ENCODE assay signal across 12 mouse cellular contexts in genomic region chr4:136638230-136638750, GRCm38 (mm10). TPM values are rescaled to one million over a fixed set of nuclear protein-coding genes. Genes with fewer than 3 reads are reported as not detected.
DNase-seq lines count a peak whose midpoint lies in the region; ATAC-seq lines count a peak whose summit lies in the region.
"Had no signal": no experiment of that assay in that cellular context is flagged by ENCODE, and none has a peak within 500 bp of the region (broad histone marks: within the 10 kb centered on the region; RNA-seq: fewer than 3 reads in every experiment).

No protein-coding gene starts in this region.

- ATAC-seq in intestine, embryonic 15.5 days: no peak
- no peak for ATAC-seq in intestine, embryonic 16.5 days
- no peak for ATAC-seq in embryonic facial prominence, embryonic 12.5 days (ENCODE audit: insufficient number of reproducible peaks, insufficient read depth, low FRiP score, low TSS enrichment)
- peak; percentile 19 for ATAC-seq in hindbrain, embryonic 16.5 days
- peak; percentile 38 for ATAC-seq in neural tube, embryonic 12.5 days (ENCODE audit: low FRiP score, low read depth)
- ATAC-seq: CD4-positive, CD25-positive, alpha-beta regulatory T cell, adult 4 months had no signal

- peaks cover 25% of the 10 kb centered on the region for H3K27me3 ChIP-seq in intestine, embryonic 15.5 days (replicated peaks)
- H3K27me3 ChIP-seq in intestine, embryonic 16.5 days (replicated peaks; ENCODE audit: control insufficient read depth, insufficient read depth, low read length): peaks cover 22% of the 10 kb centered on the region
- peaks cover 42% of the 10 kb centered on the region for H3K27me3 ChIP-seq in embryonic facial prominence, embryonic 12.5 days
- H3K27me3 ChIP-seq in hindbrain, embryonic 16.5 days (replicated peaks; ENCODE audit: control insufficient read depth, insufficient read depth, low read length): no peaks in the 10 kb centered on the region
- peaks cover 36% of the 10 kb centered on the region for H3K27me3 ChIP-seq in neural tube, embryonic 12.5 days (replicated peaks)

- peak overlapping the region; percentile 97 for H3K4me2 ChIP-seq in intestine, embryonic 15.5 days (replicated peaks)
- no peak overlapping the region for H3K4me2 ChIP-seq in intestine, embryonic 16.5 days (ENCODE audit: low read depth, low read length)
- H3K4me2 ChIP-seq in embryonic facial prominence, embryonic 12.5 days (replicated peaks): peak overlapping the region; percentile 93
- H3K4me2 ChIP-seq in hindbrain, embryonic 16.5 days (ENCODE audit: low read length): peak overlapping the region; percentile 69
- peak overlapping the region; percentile 89 for H3K4me2 ChIP-seq in neural tube, embryonic 12.5 days (replicated peaks)

- DNase-seq in B cell, adult 2 months: no peak
- DNase-seq in cerebellum, postnatal 4 days (ENCODE audit: low spot score in 2 of 2): no peak
- DNase-seq in testis, postnatal 10 days (ENCODE audit: low spot score): no peak
- DNase-seq: spleen, adult 18-20 months had no signal

- H3K9me3 ChIP-seq in intestine, embryonic 15.5 days: no peaks in the 10 kb centered on the region
- H3K9me3 ChIP-seq in intestine, embryonic 16.5 days (ENCODE audit: control insufficient read depth, low read length): no peaks in the 10 kb centered on the region
- no peaks in the 10 kb centered on the region for H3K9me3 ChIP-seq in embryonic facial prominence, embryonic 12.5 days
- no peaks in the 10 kb centered on the region for H3K9me3 ChIP-seq in hindbrain, embryonic 16.5 days (ENCODE audit: control insufficient read depth, low read length)
- no peaks in the 10 kb centered on the region for H3K9me3 ChIP-seq in neural tube, embryonic 12.5 days

- H3K4me1 ChIP-seq in intestine, embryonic 15.5 days (replicated peaks): peaks cover 17% of the 10 kb centered on the region; the same call in 1 of the 2 replicates
- H3K4me1 ChIP-seq in intestine, embryonic 16.5 days (ENCODE audit: control insufficient read depth, insufficient read depth, low read length): peaks cover 8% of the 10 kb centered on the region
- peaks cover 17% of the 10 kb centered on the region for H3K4me1 ChIP-seq in embryonic facial prominence, embryonic 12.5 days
- peaks cover 11% of the 10 kb centered on the region for H3K4me1 ChIP-seq in hindbrain, embryonic 16.5 days (ENCODE audit: control insufficient read depth, insufficient read depth, low read depth, low read length)
- H3K4me1 ChIP-seq in neural tube, embryonic 12.5 days: peaks cover 18% of the 10 kb centered on the region

- no peaks in the 10 kb centered on the region for H3K36me3 ChIP-seq in intestine, embryonic 15.5 days
- H3K36me3 ChIP-seq in intestine, embryonic 16.5 days (ENCODE audit: control insufficient read depth, insufficient read depth, low read length): no peaks in the 10 kb centered on the region
- H3K36me3 ChIP-seq in embryonic facial prominence, embryonic 12.5 days: no peaks in the 10 kb centered on the region
- no peaks in the 10 kb centered on the region for H3K36me3 ChIP-seq in hindbrain, embryonic 16.5 days (ENCODE audit: control insufficient read depth, insufficient read depth, low read length)
- H3K36me3 ChIP-seq in neural tube, embryonic 12.5 days: no peaks in the 10 kb centered on the region

- no peak overlapping the region for H3K27ac ChIP-seq in intestine, embryonic 15.5 days
- no peak overlapping the region for H3K27ac ChIP-seq in intestine, embryonic 16.5 days (ENCODE audit: low read length)
- no peak overlapping the region for H3K27ac ChIP-seq in embryonic facial prominence, embryonic 12.5 days
- no peak overlapping the region for H3K27ac ChIP-seq in hindbrain, embryonic 16.5 days (ENCODE audit: low read depth, low read length)
- no peak overlapping the region for H3K27ac ChIP-seq in neural tube, embryonic 12.5 days

- H3K4me3 ChIP-seq in intestine, embryonic 15.5 days (replicated peaks): 0 out of 2 replicates have a peak overlapping the region, but pooled peaks have one; percentile 54
- H3K4me3 ChIP-seq in intestine, embryonic 16.5 days (ENCODE audit: low read length): no peak overlapping the region
- H3K4me3 ChIP-seq in embryonic facial prominence, embryonic 12.5 days: peak overlapping the region; percentile 56
- H3K4me3 ChIP-seq in hindbrain, embryonic 16.5 days (ENCODE audit: low read length): peak overlapping the region; percentile 47
- no peak overlapping the region for H3K4me3 ChIP-seq in neural tube, embryonic 12.5 days

- 53% methylated on average over 7 of the region's 7 CpGs for WGBS in intestine, embryonic 15.5 days
- WGBS in intestine, embryonic 16.5 days: 44% methylated on average over 7 of the region's 7 CpGs
- WGBS in embryonic facial prominence, embryonic 12.5 days: 29% methylated on average over 7 of the region's 7 CpGs
- WGBS in hindbrain, embryonic 16.5 days: 29% methylated on average over 7 of the region's 7 CpGs
- 29% methylated on average over 7 of the region's 7 CpGs for WGBS in neural tube, embryonic 12.5 days

- no peak overlapping the region for H3K9ac ChIP-seq in intestine, embryonic 15.5 days
- no peak overlapping the region for H3K9ac ChIP-seq in intestine, embryonic 16.5 days (ENCODE audit: low read depth, low read length)
- H3K9ac ChIP-seq in embryonic facial prominence, embryonic 12.5 days: peak overlapping the region; percentile 53; the same call in 1 of the 2 replicates
- peak overlapping the region; percentile 60 for H3K9ac ChIP-seq in hindbrain, embryonic 16.5 days (ENCODE audit: low read depth, low read length)
- peak overlapping the region; percentile 49; the same call in 1 of the 2 replicates for H3K9ac ChIP-seq in neural tube, embryonic 12.5 days

RNA-seq across cellular contexts. Expression of gene Lactbl1, which starts 15.9 kb away (rescaled TPM):
- not detected in 2 replicates for polyA plus RNA-seq in intestine, embryonic 15.5 days (2015; fragmentation: Nextera tagmentation; extraction: Ambion mirVana)
- polyA plus RNA-seq in intestine, embryonic 16.5 days (2015; fragmentation: Nextera tagmentation; extraction: Ambion mirVana): not detected in 2 replicates
- not detected in 2 replicates for polyA plus RNA-seq in embryonic facial prominence, embryonic 12.5 days (2016; fragmentation: Nextera tagmentation; extraction: Ambion mirVana)
- 0.05 and 0.06 TPM in 2 replicates for polyA plus RNA-seq in hindbrain, embryonic 16.5 days (2015; fragmentation: Nextera tagmentation; extraction: Ambion mirVana)
- not detected in 2 replicates for polyA plus RNA-seq in neural tube, embryonic 12.5 days (2016; fragmentation: Nextera tagmentation; extraction: Ambion mirVana)
- polyA plus RNA-seq: liver, adult 2 months had no signal

RNA-seq across cellular contexts. Expression of gene Tex46, which starts 28.1 kb away (rescaled TPM):
- not detected in 2 replicates for polyA plus RNA-seq in intestine, embryonic 15.5 days (2015; fragmentation: Nextera tagmentation; extraction: Ambion mirVana)
- polyA plus RNA-seq in intestine, embryonic 16.5 days (2015; fragmentation: Nextera tagmentation; extraction: Ambion mirVana): not detected in 2 replicates
- polyA plus RNA-seq in embryonic facial prominence, embryonic 12.5 days (2016; fragmentation: Nextera tagmentation; extraction: Ambion mirVana): not detected in 2 replicates
- not detected in 2 replicates for polyA plus RNA-seq in hindbrain, embryonic 16.5 days (2015; fragmentation: Nextera tagmentation; extraction: Ambion mirVana)
- polyA plus RNA-seq in neural tube, embryonic 12.5 days (2016; fragmentation: Nextera tagmentation; extraction: Ambion mirVana): not detected in 2 replicates
- polyA plus RNA-seq: CD4-positive, CD25-positive, alpha-beta regulatory T cell, adult 4 months; cerebellum, adult 2 months; liver, adult 2 months had no signal

RNA-seq across cellular contexts. Expression of gene Kdm1a, which starts 35.8 kb away (rescaled TPM):
- polyA plus RNA-seq in intestine, embryonic 15.5 days (2015; fragmentation: Nextera tagmentation; extraction: Ambion mirVana): 29.6 and 31.4 TPM in 2 replicates
- 14.0 and 14.3 TPM in 2 replicates for polyA plus RNA-seq in intestine, embryonic 16.5 days (2015; fragmentation: Nextera tagmentation; extraction: Ambion mirVana)
- polyA plus RNA-seq in embryonic facial prominence, embryonic 12.5 days (2016; fragmentation: Nextera tagmentation; extraction: Ambion mirVana): 76.9 and 79.9 TPM in 2 replicates
- 31.6 and 45.7 TPM in 2 replicates for polyA plus RNA-seq in hindbrain, embryonic 16.5 days (2015; fragmentation: Nextera tagmentation; extraction: Ambion mirVana)
- polyA plus RNA-seq in neural tube, embryonic 12.5 days (2016; fragmentation: Nextera tagmentation; extraction: Ambion mirVana): 115 and 137 TPM in 2 replicates

Comparison
In these comparisons a context has a peak if more than half of its experiments do, and no peak if none do; other contexts are left out.
1. H3K4me3 ChIP-seq: peak in intestine, embryonic 15.5 days (single experiment), embryonic facial prominence, embryonic 12.5 days (single experiment) and hindbrain, embryonic 16.5 days (single experiment); none in intestine, embryonic 16.5 days (single experiment) and neural tube, embryonic 12.5 days (single experiment).
2. ATAC-seq: peak in hindbrain, embryonic 16.5 days (single experiment) and neural tube, embryonic 12.5 days (single experiment); none in intestine, embryonic 15.5 days (single experiment), intestine, embryonic 16.5 days (single experiment) and embryonic facial prominence, embryonic 12.5 days (single experiment).
3. H3K9ac ChIP-seq: peak in embryonic facial prominence, embryonic 12.5 days (single experiment), hindbrain, embryonic 16.5 days (single experiment) and neural tube, embryonic 12.5 days (single experiment); none in intestine, embryonic 15.5 days (single experiment) and intestine, embryonic 16.5 days (single experiment).